Mouse (Mus musculus): ENCODE measurements around the gene Fam25c. TPM values are rescaled to one million over a fixed set of nuclear protein-coding genes. Genes with fewer than 3 reads are reported as not detected.

Fam25c gene
- polyA plus RNA-seq, 1 experiment from 2014 or later: not detected

- Histone ChIP-seq H3K36me3 (ENCODE audit: control insufficient read depth, insufficient read depth) (no peaks in the 10 kb centered on the region), H3K27ac (ENCODE audit: low read depth, low read length) (no peak overlapping the region), H3K9ac (ENCODE audit: low read depth, low read length) (no peak overlapping the region), H3K4me2 (replicated peaks; ENCODE audit: low read depth) (no peak overlapping the region), H3K4me3 (ENCODE audit: low read depth, low read length) (no peak overlapping the region), H3K9me3 (ENCODE audit: control insufficient read depth) (no peaks in the 10 kb centered on the region), H3K4me1 (replicated peaks; ENCODE audit: control insufficient read depth, insufficient read depth, low read length) (no peaks in the 10 kb centered on the region), H3K27me3 (replicated peaks; ENCODE audit: control insufficient read depth, insufficient read depth, low read length) (no peaks in the 10 kb centered on the region)
- WGBS: 58% methylated on average over 6 of the region's 6 CpGs
- no peak for ATAC-seq
- TF ChIP-seq CTCF (IDR thresholded peaks at IDR 0.05; ENCODE audit: low read depth): no peak
These were observed 2.7 kb downstream of the Fam25c start for GRCm38 (mm10) chr14:34352523-34352922.

- TF ChIP-seq CTCF (IDR thresholded peaks at IDR 0.05; ENCODE audit: low read depth): no peak
- Histone ChIP-seq H3K27me3 (replicated peaks; ENCODE audit: control insufficient read depth, insufficient read depth, low read length) (no peaks in the 10 kb centered on the region), H3K9ac (ENCODE audit: low read depth, low read length) (no peak overlapping the region), H3K4me1 (replicated peaks; ENCODE audit: control insufficient read depth, insufficient read depth, low read length) (no peaks in the 10 kb centered on the region), H3K36me3 (ENCODE audit: control insufficient read depth, insufficient read depth) (no peaks in the 10 kb centered on the region), H3K4me2 (replicated peaks; ENCODE audit: low read depth) (no peak overlapping the region), H3K4me3 (ENCODE audit: low read depth, low read length) (no peak overlapping the region), H3K27ac (ENCODE audit: low read depth, low read length) (no peak overlapping the region), H3K9me3 (ENCODE audit: control insufficient read depth) (no peaks in the 10 kb centered on the region)
- ATAC-seq: no peak
- WGBS: 58% methylated on average over 3 of the region's 3 CpGs
These were observed 3.6 kb downstream of the Fam25c start for GRCm38 (mm10) chr14:34351660-34352059.

GRCm38 (mm10) chr14:34349007-34349406, 6.2 kb downstream of the Fam25c start:
- peak; percentile 38; the same call in 1 of the 2 replicates for ATAC-seq

GRCm38 (mm10) chr14:34348301-34348700, 6.9 kb downstream of the Fam25c start:
- H3K4me3 ChIP-seq (ENCODE audit: low read depth, low read length): no peak overlapping the region
- no peak for TF ChIP-seq CTCF (IDR thresholded peaks at IDR 0.05; ENCODE audit: low read depth)
- no peaks in the 10 kb centered on the region for H3K27me3 ChIP-seq (replicated peaks; ENCODE audit: control insufficient read depth, insufficient read depth, low read length)
- H3K9me3 ChIP-seq (ENCODE audit: control insufficient read depth): no peaks in the 10 kb centered on the region
- no peak overlapping the region for H3K9ac ChIP-seq (ENCODE audit: low read depth, low read length)
- H3K36me3 ChIP-seq (ENCODE audit: control insufficient read depth, insufficient read depth): peaks cover 9% of the 10 kb centered on the region
- no peak overlapping the region for H3K4me2 ChIP-seq (replicated peaks; ENCODE audit: low read depth)
- no peaks in the 10 kb centered on the region for H3K4me1 ChIP-seq (replicated peaks; ENCODE audit: control insufficient read depth, insufficient read depth, low read length)
- H3K27ac ChIP-seq (ENCODE audit: low read depth, low read length): no peak overlapping the region
- no peak for ATAC-seq
- WGBS: 76% methylated on average over 7 of the region's 7 CpGs

More at GRCm38 (mm10) chr14:34349007-34349406, 6.2 kb downstream of the Fam25c start:
- Histone ChIP-seq H3K4me2 (replicated peaks; ENCODE audit: low read depth) (no peak overlapping the region), H3K27me3 (replicated peaks; ENCODE audit: control insufficient read depth, insufficient read depth, low read length) (no peaks in the 10 kb centered on the region), H3K4me3 (ENCODE audit: low read depth, low read length) (no peak overlapping the region), H3K9ac (ENCODE audit: low read depth, low read length) (no peak overlapping the region), H3K9me3 (ENCODE audit: control insufficient read depth) (no peaks in the 10 kb centered on the region), H3K4me1 (replicated peaks; ENCODE audit: control insufficient read depth, insufficient read depth, low read length) (no peaks in the 10 kb centered on the region), H3K27ac (ENCODE audit: low read depth, low read length) (no peak overlapping the region), H3K36me3 (ENCODE audit: control insufficient read depth, insufficient read depth) (peaks cover 5% of the 10 kb centered on the region; the same call in 1 of the 2 replicates)
- 46% methylated on average over 8 of the region's 8 CpGs for WGBS
- TF ChIP-seq CTCF (IDR thresholded peaks at IDR 0.05; ENCODE audit: low read depth): no peak

GRCm38 (mm10) chr14:34347084-34347483, 8.1 kb downstream of the Fam25c start:
- Histone ChIP-seq H3K4me1 (replicated peaks; ENCODE audit: control insufficient read depth, insufficient read depth, low read length) (no peaks in the 10 kb centered on the region), H3K4me2 (replicated peaks; ENCODE audit: low read depth) (no peak overlapping the region), H3K27me3 (replicated peaks; ENCODE audit: control insufficient read depth, insufficient read depth, low read length) (no peaks in the 10 kb centered on the region), H3K9me3 (ENCODE audit: control insufficient read depth) (no peaks in the 10 kb centered on the region), H3K27ac (ENCODE audit: low read depth, low read length) (no peak overlapping the region), H3K9ac (ENCODE audit: low read depth, low read length) (no peak overlapping the region), H3K36me3 (ENCODE audit: control insufficient read depth, insufficient read depth) (peaks cover 20% of the 10 kb centered on the region), H3K4me3 (ENCODE audit: low read depth, low read length) (no peak overlapping the region)
- 91% methylated on average over 5 of the region's 5 CpGs for whole genome bisulfite sequencing
- no peak for TF ChIP-seq CTCF (IDR thresholded peaks at IDR 0.05; ENCODE audit: low read depth)
- no peak for ATAC-seq

GRCm38 (mm10) chr14:34345771-34346566, 9.3 kb downstream of the Fam25c start:
- TF ChIP-seq CTCF (IDR thresholded peaks at IDR 0.05; ENCODE audit: low read depth): peak; percentile 49
- ATAC-seq: no peak
- no peak overlapping the region for H3K9ac ChIP-seq (ENCODE audit: low read depth, low read length)
- no peak overlapping the region for H3K4me2 ChIP-seq (replicated peaks; ENCODE audit: low read depth)
- WGBS: 59% methylated on average over 12 of the region's 12 CpGs
- H3K9me3 ChIP-seq (ENCODE audit: control insufficient read depth): no peaks in the 10 kb centered on the region
- peaks cover 29% of the 10 kb centered on the region for H3K36me3 ChIP-seq (ENCODE audit: control insufficient read depth, insufficient read depth)
- no peaks in the 10 kb centered on the region for H3K4me1 ChIP-seq (replicated peaks; ENCODE audit: control insufficient read depth, insufficient read depth, low read length)
- no peaks in the 10 kb centered on the region for H3K27me3 ChIP-seq (replicated peaks; ENCODE audit: control insufficient read depth, insufficient read depth, low read length)
- no peak overlapping the region for H3K4me3 ChIP-seq (ENCODE audit: low read depth, low read length)
- H3K27ac ChIP-seq (ENCODE audit: low read depth, low read length): no peak overlapping the region
